Mouse (Mus musculus) spleen, adult 18-20 months (tissue): ENCODE data around the gene AL732309.1.

Experiments
- DNase-seq, 2 experiments: peaks; one replicate each; pipeline ENCODE4 v3.0.0; 2022; ENCODE audit warnings: mixed read lengths in 2 of 2

The AL732309.1 gene

DNA sequence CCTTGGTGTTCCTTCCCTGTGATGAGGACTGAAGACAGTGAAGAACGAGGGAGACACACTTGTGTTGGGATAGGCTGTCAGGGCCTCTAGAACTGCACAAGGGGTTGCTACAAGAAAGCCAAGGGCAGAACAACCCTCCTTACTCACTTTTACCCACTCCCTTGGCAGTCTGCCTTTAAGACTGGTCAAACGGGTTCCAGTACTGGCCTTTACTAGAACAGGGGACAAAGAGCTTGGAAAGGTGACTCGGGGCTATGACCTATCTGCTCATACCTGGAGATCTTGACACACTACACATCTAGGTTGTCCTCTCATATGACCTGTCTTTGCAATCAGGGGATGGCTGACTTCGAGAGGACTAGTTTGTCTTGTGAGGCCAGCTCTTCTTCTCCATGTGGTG is 9.1 kb downstream of the AL732309.1 start:
- DNase-seq, result no peak

DNA sequence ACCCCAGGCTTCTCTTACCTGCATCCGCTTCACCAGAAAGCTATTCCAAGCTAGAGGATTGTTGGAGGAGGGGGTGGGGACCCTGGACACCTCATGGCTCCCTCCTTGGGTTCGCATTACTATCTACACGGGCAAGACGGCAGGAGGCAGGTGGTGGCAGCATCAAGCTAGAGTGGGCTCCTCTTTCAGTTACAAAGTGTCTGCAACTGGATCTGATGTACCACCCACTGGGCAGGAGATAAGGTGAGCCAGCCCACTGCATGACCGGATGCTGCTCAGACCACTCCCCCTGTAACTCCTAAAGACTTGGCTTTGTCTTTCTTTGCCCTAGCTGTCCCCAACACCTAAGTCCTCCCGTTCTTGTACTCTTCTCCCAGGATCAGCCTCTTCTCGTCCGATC is 10.0 kb downstream of the AL732309.1 start, which contains the start of gene Rnf224:
Rnf224 (minus strand) TSS at position 174 of the 400 bp plus-strand sequence.
- DNase-seq, result no peak

DNA sequence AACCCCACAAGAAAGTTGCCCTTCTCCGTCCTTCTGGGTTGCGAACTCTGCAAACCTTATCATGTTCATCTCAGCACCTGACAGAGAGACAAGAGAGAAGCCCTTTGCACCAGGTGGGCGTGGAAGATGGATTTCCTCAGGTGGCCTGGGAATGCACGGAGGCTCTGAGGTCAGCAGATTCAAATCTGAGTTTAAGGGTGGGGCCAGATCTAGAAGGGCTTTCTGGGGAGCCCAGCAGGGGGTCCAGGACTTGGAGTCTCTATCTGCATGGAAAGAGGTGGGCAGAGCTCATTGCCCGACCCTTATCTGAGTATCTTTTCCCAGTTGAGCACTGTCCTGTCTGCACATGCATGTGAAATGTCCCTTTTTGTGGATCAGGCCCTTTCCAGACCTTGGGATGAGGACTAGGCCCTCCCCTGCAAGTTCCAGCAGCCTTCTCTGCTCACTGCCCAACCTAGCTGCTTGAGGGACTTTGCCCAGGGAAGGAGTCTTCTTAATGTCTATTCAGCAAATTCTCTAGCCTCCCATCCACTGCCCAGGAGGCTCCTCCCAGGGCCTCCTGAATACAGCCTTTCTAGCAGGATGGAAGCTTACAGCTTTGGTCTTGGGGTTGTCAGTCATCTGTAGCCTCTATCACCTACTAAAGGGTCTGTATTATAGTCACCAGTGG is 12.0 kb downstream of the AL732309.1 start:
- DNase-seq, result no peak

DNA sequence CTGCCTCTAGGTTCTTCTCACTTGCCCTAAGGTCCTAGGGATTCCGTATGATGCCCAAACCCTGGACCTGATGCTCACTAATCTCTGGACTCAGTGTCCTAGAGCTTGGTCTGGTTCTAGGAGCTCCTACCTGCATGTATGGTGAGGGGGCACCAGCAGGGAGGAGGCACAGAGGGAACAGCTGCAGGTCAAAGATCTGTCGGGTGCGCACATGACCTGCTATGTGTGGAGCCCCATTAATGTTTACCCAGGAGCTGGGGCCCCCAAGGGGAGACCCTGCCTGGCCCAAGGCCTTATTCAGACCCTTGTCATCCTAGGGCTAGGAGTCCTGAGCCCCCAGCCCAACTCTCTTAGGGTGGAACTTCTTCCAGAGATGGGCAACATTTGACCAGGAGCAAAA is 12.6 kb downstream of the AL732309.1 start, which contains the start of gene Slc34a3:
Slc34a3 (minus strand) TSS at position 315 of the 400 bp plus-strand sequence.
- no peak for DNase-seq

GRCm38 (mm10) chr2:25233421-25233820 is 13.2 kb downstream of the AL732309.1 start:
- no peak for DNase-seq

DNA sequence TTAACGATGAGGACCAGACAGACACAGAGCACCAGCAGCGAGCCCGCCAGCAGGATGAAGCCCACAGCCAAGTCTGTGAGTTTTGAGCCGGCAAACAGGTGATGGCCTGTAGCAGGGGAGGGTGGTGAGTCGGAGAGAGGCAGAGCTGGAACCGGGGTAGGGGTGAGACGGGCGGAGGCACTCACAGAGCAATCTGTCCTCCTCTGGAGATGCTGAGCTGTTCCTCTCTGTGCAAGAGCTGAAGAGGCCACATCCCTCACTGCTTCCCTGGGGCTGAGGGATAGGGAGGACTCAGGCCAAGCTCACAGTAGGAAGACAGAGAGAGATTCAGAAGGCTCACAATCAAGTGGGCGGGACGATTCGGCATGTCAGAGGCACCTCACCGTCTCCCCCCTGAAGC is 15.6 kb downstream of the AL732309.1 start:
- DNase-seq, result no peak

- no peak for DNase-seq
Observed at GRCm38 (mm10) chr2:25230581-25230980, 16.1 kb downstream of the AL732309.1 start.

DNA sequence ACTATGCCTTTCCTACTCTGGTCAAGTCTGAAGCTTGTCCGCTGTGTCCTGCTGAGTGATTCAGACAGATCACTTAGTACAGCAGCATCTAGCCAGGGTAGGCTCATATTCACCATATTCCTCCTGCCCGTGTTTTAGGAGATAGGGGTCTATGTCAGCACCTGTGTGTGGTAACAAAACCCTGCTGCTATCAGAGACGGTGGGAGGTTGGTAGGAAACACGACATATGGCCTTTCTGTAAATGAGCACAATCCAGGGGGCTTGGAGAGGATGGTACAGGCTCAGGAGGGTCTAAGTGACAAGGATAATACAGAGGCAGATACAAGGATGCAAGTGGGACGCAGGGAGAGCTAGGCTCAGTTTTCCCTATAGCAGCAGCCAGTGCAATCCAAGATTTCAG is 17.1 kb downstream of the AL732309.1 start:
- no peak for DNase-seq

GRCm38 (mm10) chr2:25228995-25229530 is 17.6 kb downstream of the AL732309.1 start:
- DNase-seq, result no peak

DNA sequence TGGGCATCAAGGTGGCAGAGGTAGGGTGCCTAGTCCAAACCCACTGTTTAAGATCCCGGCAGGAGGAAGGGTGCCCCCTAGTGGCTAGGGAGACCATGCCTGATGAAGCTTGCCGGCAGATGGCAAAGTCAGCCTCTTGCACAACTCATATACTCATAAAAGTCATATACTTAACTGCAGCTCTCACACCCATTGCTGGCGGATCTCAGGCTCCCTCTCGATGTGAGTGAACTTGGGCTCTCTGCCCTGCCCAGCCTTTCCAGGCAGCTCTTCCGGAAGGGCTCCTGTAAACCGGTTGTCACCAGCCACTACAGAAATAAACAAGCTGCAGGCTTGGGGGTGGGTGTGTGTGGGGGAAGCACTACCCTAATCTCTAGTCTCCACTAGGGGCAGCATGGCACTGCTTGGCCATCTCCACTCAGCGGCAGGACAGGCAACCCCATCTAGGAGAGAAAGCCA is 18.2 kb downstream of the AL732309.1 start:
- peak; percentile 71 to 87 for DNase-seq

DNA sequence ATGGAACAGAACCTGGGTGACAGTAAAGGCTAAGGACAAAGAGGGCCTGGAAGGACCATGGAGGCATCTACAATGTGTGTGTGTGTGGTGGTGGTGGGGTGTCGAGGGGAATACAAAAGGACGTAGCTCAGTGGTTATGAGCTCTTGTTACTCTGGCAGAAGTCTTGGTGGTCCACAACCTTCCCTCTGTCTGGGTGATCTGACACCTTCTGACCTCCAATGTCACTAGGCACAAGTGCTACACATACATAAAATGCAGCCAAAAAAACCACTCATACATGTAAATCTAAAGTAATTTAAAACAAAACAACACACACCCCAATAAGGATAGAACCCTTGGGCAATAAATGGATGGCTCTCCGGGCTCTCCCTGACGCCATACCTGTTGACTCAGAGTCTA is 19.3 kb downstream of the AL732309.1 start:
- no peak for DNase-seq

DNA sequence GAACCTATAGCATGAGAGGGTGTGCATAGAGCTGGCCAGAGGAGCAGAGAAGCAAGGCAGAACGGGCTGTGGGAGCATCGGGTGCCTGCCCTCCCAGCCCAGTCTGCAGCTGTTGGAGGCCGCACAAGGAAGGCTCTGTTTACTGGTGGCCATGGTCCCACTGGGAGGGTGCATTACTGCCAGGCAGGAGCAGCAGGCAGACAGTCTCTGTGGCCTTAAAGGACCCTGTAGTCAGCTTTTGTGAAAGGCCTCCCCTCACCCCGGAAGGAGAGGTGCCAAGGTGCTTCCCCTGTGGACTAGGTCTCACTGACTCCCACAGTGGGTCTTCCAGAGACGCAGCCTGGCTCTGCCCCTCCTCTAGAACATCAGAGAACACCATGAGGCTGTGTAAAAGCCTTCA is 19.8 kb downstream of the AL732309.1 start:
- DNase-seq, result no peak

- no peak for DNase-seq
Observed at GRCm38 (mm10) chr2:25225811-25226379, 20.8 kb downstream of the AL732309.1 start.

DNA sequence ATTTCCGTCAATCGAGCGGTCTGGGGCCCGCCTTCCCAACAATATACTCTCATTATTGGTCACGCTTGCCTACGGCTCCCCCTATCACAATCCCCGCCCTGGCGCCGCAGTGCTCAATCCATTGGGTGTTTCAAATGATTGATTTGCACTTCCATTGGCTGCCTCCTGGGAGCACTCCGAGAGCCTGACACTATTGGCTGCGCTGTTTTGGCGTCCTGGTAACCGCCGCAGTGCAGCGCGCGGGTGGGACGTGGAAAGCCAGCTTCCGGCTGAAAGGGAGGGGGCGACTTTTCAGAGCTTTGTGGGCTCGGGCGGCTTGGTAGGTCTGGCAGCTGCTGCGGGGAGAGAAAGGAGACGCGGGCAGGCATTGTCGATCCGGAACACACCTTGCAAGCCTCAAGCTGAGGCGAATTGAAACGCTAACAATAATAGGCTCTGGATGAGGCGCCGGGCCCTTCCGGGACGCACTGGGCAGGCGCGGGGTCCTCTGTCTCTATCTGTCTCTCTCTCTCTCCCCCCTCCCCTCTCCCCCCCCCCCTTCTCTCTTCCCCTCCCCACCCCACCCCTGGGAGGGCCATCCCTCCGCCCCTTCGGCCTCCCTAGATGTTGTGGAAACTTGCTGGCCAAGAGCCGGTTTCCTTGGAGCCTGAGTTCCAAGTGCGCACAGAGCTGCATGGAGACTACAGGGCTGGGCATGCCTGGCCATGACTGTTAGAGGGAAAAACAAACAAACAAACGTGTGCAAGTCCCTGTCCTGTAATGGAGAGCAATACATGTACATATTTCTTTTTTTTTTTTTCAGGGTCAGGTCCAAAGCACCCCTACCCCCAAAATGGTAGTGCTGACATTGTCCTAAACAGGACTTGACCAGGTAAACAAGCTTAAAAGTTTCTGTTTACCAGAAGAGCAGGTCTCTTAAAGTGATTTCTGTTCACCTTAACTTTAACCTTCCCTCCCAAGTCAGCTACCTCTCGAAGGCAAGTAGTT is 21.6 kb downstream of the AL732309.1 start:
- peak; percentile 89 to 97 for DNase-seq

GRCm38 (mm10) chr2:25224492-25224765 is 22.2 kb downstream of the AL732309.1 start, which contains the start of gene Tubb4b:
TSS of gene Tubb4b (minus strand) at chr2:25224702.
- no peak for DNase-seq

GRCm38 (mm10) chr2:25223681-25224491 is 22.8 kb downstream of the AL732309.1 start:
- peak; percentile 75 to 78 for DNase-seq

- DNase-seq, result no peak
Observed at GRCm38 (mm10) chr2:25221331-25221772, 25.3 kb downstream of the AL732309.1 start.

DNA sequence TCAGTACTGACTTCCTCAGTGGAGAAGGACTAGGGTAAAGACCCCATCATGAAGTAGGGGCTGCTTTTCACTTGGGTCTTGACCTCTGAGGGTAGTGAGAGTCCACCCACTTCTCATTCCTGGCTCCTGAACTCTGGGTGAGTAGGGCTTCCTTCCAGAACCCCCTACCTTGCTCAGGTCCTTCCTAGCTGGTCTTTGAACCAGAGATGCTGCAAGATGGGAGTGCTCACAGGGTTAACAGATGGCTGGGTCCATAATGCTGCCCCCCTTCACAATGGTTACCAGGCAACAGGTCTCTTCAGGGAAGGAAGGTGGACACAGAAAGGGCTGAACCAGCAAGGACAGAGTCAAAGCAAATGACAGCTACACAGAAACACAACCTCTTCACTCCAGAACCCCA is 28.2 kb downstream of the AL732309.1 start, which contains the start of gene Fam166a:
Fam166a (plus strand) TSS at position 301 of the 400 bp plus-strand sequence.
- no peak for DNase-seq

DNA sequence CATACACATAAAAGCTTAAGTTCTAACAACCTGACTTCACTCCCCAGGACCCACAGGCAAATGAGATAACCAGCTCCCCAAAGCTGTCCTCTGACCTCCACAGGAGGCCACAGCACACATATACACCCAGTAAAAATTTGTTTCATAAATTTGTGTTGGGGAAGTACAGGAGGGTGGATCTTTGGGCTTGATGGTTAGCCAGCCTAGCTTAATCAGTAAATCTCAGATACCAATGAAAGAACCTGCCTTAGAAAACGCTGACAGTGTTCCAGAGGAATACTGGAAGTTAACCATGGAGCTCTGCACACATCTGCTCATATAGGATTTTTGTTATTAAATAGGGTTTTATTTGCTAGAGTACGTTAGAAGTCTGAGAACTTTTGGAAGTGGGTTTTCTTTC is 29.0 kb downstream of the AL732309.1 start:
- DNase-seq, result no peak

DNA sequence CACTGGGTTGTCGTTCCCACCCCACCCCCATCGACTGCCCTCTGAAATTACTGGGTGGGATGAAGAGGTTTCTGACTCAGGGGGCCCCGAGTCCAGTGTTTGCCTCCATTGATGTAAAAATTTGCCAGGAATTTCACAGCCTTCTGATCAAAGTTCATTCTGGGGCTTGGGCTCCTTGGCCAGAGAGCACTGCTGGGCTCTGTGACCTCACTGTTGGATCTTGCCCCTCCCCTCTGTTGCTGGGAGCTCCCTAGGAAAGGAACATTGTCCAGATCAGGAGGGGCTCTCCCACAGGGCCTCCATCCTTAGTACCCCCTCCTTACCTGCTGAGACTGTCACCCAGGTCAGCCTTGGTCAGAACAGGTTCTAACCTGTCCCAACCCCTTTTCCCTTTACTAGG is 32.2 kb downstream of the AL732309.1 start, which contains the start of gene Stpg3:
Stpg3 (minus strand) TSS at position 194 of the 400 bp plus-strand sequence.
- no peak for DNase-seq

DNA sequence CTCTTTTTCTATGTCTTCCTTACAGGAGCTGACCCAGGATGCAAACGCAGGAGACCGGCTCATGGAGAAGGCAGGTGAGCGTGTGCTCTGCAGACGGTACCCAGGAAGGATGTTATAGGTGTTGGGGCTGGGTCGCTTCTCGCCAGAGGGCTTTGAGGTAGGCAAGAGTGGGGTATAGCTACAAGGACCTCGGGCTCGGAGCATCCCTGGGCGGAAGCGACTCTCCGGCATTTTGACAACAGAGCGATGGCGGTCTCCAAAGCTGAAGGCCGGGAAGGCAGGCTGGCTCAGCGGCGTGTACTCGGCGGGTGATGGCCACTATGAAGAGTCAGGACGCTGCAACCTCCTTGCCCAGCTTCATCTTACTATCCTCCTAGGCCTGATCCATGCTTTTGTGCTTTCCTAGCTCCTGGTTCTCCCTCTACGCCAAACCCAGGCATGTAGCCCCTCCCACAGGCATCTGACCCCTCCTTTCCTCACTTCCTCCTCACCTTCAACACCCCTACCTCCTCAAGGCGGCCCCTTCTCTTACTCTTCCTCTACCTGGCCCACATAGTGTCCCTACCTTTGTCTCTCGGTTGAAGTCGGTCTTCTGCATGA is 33.3 kb downstream of the AL732309.1 start:
- DNase-seq, result no peak
